Mouse (Mus musculus): Measurements from ENCODE around the gene Tymp.
A peak's percentile ranks its signal among the peaks of the same experiment; 100 is the strongest.

The Tymp gene

GRCm38 (mm10) chr15:89373762-89374248, 3.0 kb downstream of the Tymp start, which contains the start of gene Sco2:
Sco2 (minus strand) TSS chr15:89373846.
- DNase-seq, result peak; percentile 95

DNA sequence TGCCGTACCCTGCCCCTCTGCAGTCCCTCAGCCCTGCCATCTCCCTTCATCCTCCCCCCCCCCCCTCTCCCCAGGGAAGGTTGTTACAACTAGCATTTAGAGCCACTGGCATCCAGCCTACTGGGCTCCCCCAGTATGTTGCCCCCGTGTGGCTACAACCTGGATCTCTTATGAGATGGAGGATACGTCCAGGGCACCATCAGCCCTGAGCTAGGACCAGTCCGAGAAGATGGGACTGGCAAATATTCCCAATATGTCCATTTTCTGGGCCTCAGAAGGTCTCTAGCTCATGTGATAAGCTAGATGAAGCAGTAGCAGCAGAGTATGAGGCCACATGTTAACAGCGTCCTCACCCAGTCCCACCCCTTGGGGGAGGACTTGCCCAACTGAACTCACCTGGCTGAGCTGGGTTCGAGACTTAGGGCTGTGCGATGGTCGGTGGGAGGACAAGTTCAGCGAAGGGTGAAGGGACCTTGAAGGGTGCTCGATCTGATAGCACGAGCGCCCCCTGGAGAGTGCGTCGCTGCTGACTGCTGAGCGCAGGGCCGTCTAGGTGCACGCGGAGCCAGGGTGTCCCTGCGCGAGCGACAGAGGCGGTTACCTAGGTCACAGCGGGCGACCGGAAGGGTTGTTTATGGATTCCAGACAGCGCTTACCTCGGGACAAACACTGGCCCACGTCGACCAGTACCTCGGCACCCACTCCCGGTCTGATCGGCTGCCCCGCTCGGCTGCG, 3.6 kb downstream of the Tymp start:
- peak; percentile 85 for DNase-seq

GRCm38 (mm10) chr15:89372536-89372935, 4.3 kb downstream of the Tymp start:
- peak; percentile 57 for DNase-seq

DNA sequence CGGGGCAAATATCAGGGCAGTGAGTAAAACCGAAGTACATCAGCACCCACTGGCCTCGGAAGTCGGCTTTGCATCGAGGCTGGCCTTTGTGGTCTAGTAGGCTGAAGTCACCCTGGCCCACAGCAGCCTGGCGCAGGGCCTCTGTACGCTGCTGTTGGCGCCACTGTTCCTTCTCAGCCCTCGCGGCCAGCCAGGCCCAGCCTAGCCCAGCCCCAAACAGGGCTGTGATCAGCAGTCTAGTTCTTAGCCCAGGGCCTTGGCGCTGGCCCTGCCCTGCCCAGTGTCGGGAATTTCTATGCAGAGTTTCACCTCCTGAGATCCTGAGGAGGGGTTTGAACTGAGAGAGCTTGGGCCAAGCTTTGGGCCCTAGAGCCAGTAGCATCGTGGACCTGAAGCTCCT, 4.8 kb downstream of the Tymp start:
- DNase-seq, result no peak

DNA sequence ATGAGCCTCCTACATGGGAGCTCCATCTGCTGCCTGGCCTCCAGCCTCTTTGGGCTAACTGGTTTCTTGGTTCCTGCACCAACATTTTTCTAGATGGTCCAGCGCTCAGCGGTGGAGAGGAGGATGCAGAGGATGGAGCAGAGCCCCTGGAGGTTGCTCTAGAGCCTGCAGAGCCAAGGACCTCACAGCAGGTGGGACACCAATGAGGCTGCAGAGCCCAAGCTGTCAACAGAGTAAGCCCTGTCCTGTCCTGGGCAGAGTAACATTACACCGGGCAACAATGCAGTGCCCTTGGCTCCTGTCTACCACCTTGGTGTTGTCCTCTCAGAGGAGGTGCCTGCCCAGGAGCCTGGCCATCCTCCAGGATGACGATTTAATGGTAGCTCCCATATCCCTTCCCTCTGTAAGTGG, 11.7 kb downstream of the Tymp start:
- DNase-seq, result peak; percentile 94

DNA sequence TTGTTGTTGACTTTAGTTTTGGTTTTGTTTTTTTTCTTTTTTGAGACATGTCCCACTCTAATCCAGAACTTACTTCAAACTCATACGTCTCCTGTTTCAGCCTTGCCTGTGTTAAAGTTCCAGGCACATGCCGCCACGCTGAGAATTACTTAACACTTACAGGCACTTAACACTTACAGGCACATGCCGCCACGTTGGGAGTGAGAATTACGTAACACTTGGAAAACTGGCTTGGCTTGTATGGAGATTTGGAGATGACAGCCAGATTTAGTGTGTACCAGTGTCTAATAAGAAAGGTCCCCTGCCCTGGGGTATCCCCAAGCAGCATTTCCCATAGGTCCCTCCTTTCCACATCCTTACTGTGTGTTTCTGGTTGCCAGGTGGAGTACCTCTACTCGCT, 13.8 kb downstream of the Tymp start:
- peak; percentile 41 for DNase-seq

DNA sequence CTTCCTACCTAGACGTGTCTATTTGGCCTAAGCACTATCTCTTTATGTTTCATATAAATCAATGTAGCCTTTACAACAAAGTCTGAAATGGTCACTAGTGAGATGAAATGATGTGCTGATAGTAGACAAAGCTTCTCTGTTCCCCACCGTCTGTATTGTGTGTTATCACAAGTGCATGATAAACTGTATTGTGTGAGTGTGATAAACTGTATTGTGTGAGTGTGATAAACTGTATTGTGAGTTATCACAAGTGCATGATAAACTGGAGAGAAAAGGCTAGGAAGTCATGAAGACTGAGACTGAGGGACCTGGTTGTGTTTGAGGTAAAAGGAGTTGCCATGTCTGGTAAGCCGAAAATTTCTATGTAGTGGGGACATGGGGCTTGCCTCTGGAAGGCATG, 18.1 kb downstream of the Tymp start:
- DNase-seq, result no peak

DNA sequence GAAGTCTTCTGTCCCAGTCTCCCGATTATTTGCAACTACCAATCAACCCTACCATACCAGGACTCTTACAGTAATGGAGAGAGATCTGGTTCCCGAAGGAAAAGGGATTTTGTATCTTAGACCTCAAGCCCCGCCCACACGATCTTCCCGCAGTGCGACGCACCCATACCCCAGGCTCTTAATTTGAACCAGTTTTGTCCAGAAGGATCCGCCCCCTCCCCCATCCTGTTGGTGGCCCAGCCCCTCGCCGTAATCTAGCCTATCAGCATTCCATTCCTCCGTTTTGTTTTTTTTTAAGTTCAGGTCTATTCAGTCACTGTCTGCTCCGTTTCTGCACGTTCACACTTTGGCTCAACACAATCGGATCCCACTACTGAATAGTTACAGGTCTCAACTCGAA, 20.5 kb downstream of the Tymp start:
- DNase-seq, result peak; percentile 59

DNA sequence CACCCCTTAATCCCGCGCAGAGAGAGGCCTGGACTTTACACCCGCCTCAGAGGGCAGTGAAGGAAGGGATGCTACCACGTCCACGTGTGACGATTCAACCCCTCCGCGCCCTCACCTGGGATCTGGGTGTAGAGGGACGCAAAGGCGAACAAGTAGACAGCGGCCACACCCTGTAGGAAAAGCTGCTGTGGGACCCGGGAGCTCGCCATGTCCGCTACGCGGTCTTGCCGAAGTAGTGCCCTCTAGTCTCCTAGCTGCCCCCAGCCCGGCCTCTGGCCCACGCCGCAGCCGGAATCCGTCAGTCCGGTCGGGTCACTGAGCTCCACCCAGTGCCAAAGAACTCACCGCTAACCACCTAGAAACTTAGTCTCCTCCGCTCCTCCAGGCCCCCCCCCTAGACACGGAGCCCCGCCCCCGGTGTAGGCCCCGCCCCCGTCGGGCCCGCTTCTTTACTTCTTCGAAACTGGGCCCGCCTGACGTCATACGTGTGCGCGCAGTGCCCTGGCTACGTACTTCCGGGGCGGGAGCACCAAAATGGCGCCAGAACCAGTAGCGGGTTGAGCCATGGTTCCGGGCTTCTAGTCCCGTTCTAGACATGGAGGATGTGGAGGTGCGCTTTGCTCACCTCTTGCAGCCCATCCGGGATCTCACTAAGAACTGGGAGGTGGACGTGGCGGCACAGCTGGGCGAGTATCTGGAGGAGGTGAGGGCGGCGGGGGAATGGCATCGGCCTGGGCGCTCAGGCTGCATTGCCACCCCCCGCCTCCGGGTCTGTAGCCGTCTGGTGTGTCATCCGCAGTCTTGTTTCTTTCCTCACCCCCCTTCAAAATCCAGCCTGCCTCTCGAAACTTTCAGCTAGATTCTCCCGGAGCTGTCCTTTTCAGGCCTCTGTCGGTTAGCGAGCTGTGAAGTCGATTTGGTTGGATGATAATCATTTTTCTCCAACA, 21.3 kb downstream of the Tymp start, which contains the start of the genes Lmf2 and Ncaph2:
TSS of gene Lmf2 (minus strand) at position 419 of the 947 bp plus-strand sequence.
TSS of gene Ncaph2 (plus strand) at position 479 of the 947 bp plus-strand sequence.
- peak; percentile 93 for DNase-seq

DNA sequence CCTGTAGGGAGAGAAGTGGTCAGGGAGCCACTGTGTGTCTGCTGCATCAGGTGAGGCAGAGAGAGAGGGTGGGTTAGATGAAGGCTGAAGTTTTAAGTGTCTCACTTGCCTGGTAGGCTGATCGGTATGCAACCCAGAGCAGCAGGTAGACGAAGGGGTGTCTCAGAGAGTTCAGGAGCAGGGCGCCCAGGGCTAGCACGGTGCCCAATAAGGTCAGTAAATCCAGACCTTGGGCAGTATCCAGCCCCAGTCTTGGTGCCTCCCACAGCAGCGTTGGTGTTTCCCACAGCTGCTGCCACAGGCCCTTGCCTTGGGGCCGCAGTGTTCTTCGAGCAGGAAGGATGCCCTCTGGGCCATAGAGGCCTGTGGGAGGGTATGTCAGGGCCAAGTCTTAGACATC, 22.4 kb downstream of the Tymp start:
- no peak for DNase-seq

- DNase-seq, result peak; percentile 44
Measured at GRCm38 (mm10) chr15:89353837-89354236, 23.0 kb downstream of the Tymp start.

- peak; percentile 30 for DNase-seq
Measured at GRCm38 (mm10) chr15:89352795-89353194, 24.0 kb downstream of the Tymp start.

- peak; percentile 15 for DNase-seq
Measured at GRCm38 (mm10) chr15:89352054-89352453, 24.8 kb downstream of the Tymp start.

- DNase-seq, result no peak
Measured at GRCm38 (mm10) chr15:89351302-89351701, 25.5 kb downstream of the Tymp start.

- no peak for DNase-seq
Measured at GRCm38 (mm10) chr15:89350447-89350846, 26.4 kb downstream of the Tymp start.

DNA sequence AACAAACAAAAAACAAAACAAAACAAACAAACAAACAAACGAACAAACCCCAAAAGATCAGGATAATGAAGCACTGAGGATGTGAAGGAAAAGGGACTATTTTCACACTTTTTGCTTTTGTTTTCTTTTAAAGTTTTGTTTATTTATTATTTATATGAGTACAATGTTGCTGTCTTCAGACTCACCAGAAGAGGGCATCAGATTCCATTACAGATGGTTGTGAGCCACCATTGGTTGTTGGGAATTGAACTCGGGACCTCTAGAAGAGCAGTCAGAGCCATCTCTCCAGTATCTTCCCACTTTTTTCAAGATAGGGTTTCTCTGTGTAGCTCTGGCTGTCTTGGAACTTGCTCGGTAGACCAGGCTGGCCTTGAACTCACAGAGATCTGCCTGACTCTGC, 33.5 kb downstream of the Tymp start:
- DNase-seq, result peak; percentile 17

GRCm38 (mm10) chr15:89341678-89342077, 35.2 kb downstream of the Tymp start:
- DNase-seq, result no peak

GRCm38 (mm10) chr15:89340136-89340535, 36.7 kb downstream of the Tymp start:
- no peak for DNase-seq

DNA sequence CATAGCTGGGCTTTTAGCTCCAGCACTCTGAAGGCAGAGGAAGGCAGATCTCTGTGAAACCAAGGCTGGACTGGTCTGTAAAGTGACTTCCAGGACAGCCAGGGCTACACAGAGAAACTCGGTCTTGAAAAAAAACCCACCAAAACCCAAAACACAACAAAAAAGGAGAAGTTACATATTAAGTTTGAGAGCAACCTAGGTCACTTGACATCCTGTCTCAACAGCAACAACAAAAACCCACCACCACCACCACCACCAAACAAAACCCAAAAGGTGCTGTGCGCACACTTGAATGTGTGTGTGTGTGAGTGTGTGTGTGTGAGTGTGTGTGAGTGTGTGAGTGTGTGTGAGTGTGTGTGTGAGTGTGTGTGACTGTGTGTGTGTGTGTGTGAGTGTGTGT, 37.1 kb downstream of the Tymp start:
- no peak for DNase-seq

DNA sequence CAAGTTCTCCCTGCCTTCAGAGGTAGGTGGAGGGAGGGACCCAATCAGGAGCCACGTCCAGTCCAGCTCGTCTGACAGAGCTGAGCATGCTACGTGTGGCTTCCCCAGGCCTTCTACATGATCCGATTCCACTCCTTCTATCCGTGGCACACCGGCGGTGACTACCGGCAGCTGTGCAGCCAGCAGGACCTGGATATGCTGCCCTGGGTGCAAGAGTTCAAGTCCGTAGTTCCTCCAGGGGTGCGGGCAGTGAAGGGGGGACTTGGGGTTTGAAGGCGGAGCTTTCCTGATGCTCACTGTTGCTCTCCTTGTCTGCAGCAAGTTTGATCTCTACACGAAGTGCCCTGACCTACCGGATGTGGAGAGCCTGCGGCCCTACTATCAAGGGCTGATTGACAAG, 40.4 kb downstream of the Tymp start:
- no peak for DNase-seq

- DNase-seq, result no peak
Measured at GRCm38 (mm10) chr15:89334774-89335537, 41.9 kb downstream of the Tymp start.

GRCm38 (mm10) chr15:89334271-89334670, 42.6 kb downstream of the Tymp start, which contains the start of gene Miox:
Miox (plus strand) TSS chr15:89334398.
- no peak for DNase-seq

DNA sequence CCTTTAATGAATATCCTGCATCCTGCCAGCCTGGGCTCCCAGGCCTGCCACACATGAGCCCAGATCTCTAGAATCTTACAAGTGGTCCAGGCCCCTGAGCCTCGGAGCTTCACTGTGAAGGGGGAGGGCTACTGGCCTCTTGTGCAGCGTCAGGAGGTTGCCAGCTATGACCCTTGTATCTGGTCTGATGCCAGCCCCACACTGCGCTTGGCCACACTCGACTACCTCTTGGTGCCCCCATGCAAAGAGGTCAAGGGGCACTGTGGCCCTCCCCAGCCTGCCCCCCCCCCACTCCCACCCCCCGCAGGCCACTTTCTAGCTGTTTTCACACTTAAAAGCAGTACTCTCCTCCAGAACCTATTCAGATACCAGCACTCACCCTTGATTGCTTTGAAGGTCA, 50.4 kb downstream of the Tymp start:
- no peak for DNase-seq

All from cerebellum, adult 9-10 months (tissue).